Mouse (Mus musculus): ENCODE data around the gene Pdcd7. TPM values are rescaled to one million over a fixed set of nuclear protein-coding genes. Genes with fewer than 3 reads are reported as not detected.

Gene Pdcd7
- 8.9 TPM in 2 replicates for polyA plus RNA-seq (2015; fragmentation: Nextera tagmentation; extraction: Ambion mirVana)

- Histone ChIP-seq H3K4me1 (peaks cover 32% of the 10 kb centered on the region), H3K36me3 (no peaks in the 10 kb centered on the region), H3K4me3 (replicated peaks) (peak within 1 kb of the TSS; percentile 73), H3K9ac (replicated peaks) (peak within 1 kb of the TSS; percentile 94), H3K27me3 (replicated peaks) (no peaks in the 10 kb centered on the region), H3K27ac (replicated peaks) (peak within 1 kb of the TSS; percentile 95), H3K9me3 (replicated peaks) (no peaks in the 10 kb centered on the region), H3K4me2 (peak within 1 kb of the TSS; percentile 85)
- peak; percentile 97 for ATAC-seq (ENCODE audit: low FRiP score)
- WGBS, result under 1% methylated on average over 47 of the region's 59 CpGs
These were observed at the start of gene Pdcd7 for GRCm38 (mm10) chr9:65345854-65346475. TSS of gene Pdcd7 (plus strand) at chr9:65346104.

- Histone ChIP-seq H3K9ac (replicated peaks) (no peak overlapping the region), H3K4me3 (replicated peaks) (no peak overlapping the region), H3K9me3 (replicated peaks) (no peaks in the 10 kb centered on the region), H3K27me3 (replicated peaks) (no peaks in the 10 kb centered on the region), H3K4me2 (no peak overlapping the region), H3K4me1 (peaks cover 22% of the 10 kb centered on the region), H3K27ac (replicated peaks) (no peak overlapping the region), H3K36me3 (peaks cover 29% of the 10 kb centered on the region)
- no peak for ATAC-seq (ENCODE audit: low FRiP score)
- WGBS, result 97% methylated on average over 2 of the region's 2 CpGs
These were observed 48.8 kb upstream of the Pdcd7 start for GRCm38 (mm10) chr9:65297056-65297455.

- H3K36me3 ChIP-seq, result peaks cover 46% of the 10 kb centered on the region
- 90% methylated on average over 3 of the region's 3 CpGs for WGBS
These were observed 47.1 kb upstream of the Pdcd7 start for GRCm38 (mm10) chr9:65298761-65299160.

GRCm38 (mm10) chr9:65299650-65300049, 46.3 kb upstream of the Pdcd7 start:
- Histone ChIP-seq H3K4me3 (replicated peaks) (no peak overlapping the region), H3K27me3 (replicated peaks) (no peaks in the 10 kb centered on the region), H3K9ac (replicated peaks) (no peak overlapping the region), H3K36me3 (peaks cover 46% of the 10 kb centered on the region), H3K9me3 (replicated peaks) (no peaks in the 10 kb centered on the region), H3K27ac (replicated peaks) (no peak overlapping the region), H3K4me2 (no peak overlapping the region), H3K4me1 (peaks cover 13% of the 10 kb centered on the region)
- WGBS, result 96% methylated on average over 7 of the region's 7 CpGs
- ATAC-seq (ENCODE audit: low FRiP score), result no peak

More at GRCm38 (mm10) chr9:65298761-65299160, 47.1 kb upstream of the Pdcd7 start:
- no peaks in the 10 kb centered on the region for H3K9me3 ChIP-seq (replicated peaks)
- no peak overlapping the region for H3K4me2 ChIP-seq
- no peaks in the 10 kb centered on the region for H3K27me3 ChIP-seq (replicated peaks)
- H3K4me3 ChIP-seq (replicated peaks), result no peak overlapping the region
- ATAC-seq (ENCODE audit: low FRiP score), result no peak
- H3K27ac ChIP-seq (replicated peaks), result no peak overlapping the region
- H3K4me1 ChIP-seq, result peaks cover 13% of the 10 kb centered on the region
- no peak overlapping the region for H3K9ac ChIP-seq (replicated peaks)

- Histone ChIP-seq H3K9me3 (replicated peaks) (no peaks in the 10 kb centered on the region), H3K36me3 (peaks cover 54% of the 10 kb centered on the region), H3K4me3 (replicated peaks) (no peak overlapping the region), H3K9ac (replicated peaks) (no peak overlapping the region), H3K27ac (replicated peaks) (no peak overlapping the region), H3K4me2 (no peak overlapping the region), H3K27me3 (replicated peaks) (no peaks in the 10 kb centered on the region), H3K4me1 (no peaks in the 10 kb centered on the region)
- ATAC-seq (ENCODE audit: low FRiP score), result no peak
- 97% methylated on average over 4 of the region's 4 CpGs for WGBS
These were observed 43.4 kb upstream of the Pdcd7 start for GRCm38 (mm10) chr9:65302327-65302983.

GRCm38 (mm10) chr9:65303586-65303985, 42.3 kb upstream of the Pdcd7 start:
- peaks cover 61% of the 10 kb centered on the region for H3K36me3 ChIP-seq
- 97% methylated on average over 4 of the region's 4 CpGs for WGBS
- H3K27me3 ChIP-seq (replicated peaks), result no peaks in the 10 kb centered on the region
- H3K9ac ChIP-seq (replicated peaks), result no peak overlapping the region
- no peaks in the 10 kb centered on the region for H3K4me1 ChIP-seq
- no peaks in the 10 kb centered on the region for H3K9me3 ChIP-seq (replicated peaks)
- no peak overlapping the region for H3K27ac ChIP-seq (replicated peaks)
- no peak overlapping the region for H3K4me2 ChIP-seq
- no peak for ATAC-seq (ENCODE audit: low FRiP score)
- H3K4me3 ChIP-seq (replicated peaks), result no peak overlapping the region

GRCm38 (mm10) chr9:65304300-65304699, 41.6 kb upstream of the Pdcd7 start:
- no peaks in the 10 kb centered on the region for H3K4me1 ChIP-seq
- H3K4me3 ChIP-seq (replicated peaks), result no peak overlapping the region
- 85% methylated on average over 4 of the region's 4 CpGs for WGBS
- no peaks in the 10 kb centered on the region for H3K27me3 ChIP-seq (replicated peaks)
- peaks cover 65% of the 10 kb centered on the region for H3K36me3 ChIP-seq
- H3K27ac ChIP-seq (replicated peaks), result no peak overlapping the region
- H3K4me2 ChIP-seq, result no peak overlapping the region
- H3K9me3 ChIP-seq (replicated peaks), result no peaks in the 10 kb centered on the region
- H3K9ac ChIP-seq (replicated peaks), result no peak overlapping the region
- no peak for ATAC-seq (ENCODE audit: low FRiP score)

- ATAC-seq (ENCODE audit: low FRiP score), result no peak
- Histone ChIP-seq H3K36me3 (peaks cover 56% of the 10 kb centered on the region), H3K9ac (replicated peaks) (no peak overlapping the region), H3K4me3 (replicated peaks) (no peak overlapping the region), H3K9me3 (replicated peaks) (no peaks in the 10 kb centered on the region), H3K27ac (replicated peaks) (no peak overlapping the region), H3K4me2 (no peak overlapping the region), H3K27me3 (replicated peaks) (no peaks in the 10 kb centered on the region), H3K4me1 (no peaks in the 10 kb centered on the region)
- WGBS, result 95% methylated on average over 2 of the region's 2 CpGs
These were observed 39.2 kb upstream of the Pdcd7 start for GRCm38 (mm10) chr9:65306672-65307071.

- H3K27ac ChIP-seq (replicated peaks), result no peak overlapping the region
- H3K4me3 ChIP-seq (replicated peaks), result no peak overlapping the region
- H3K27me3 ChIP-seq (replicated peaks), result no peaks in the 10 kb centered on the region
- no peak overlapping the region for H3K9ac ChIP-seq (replicated peaks)
- no peaks in the 10 kb centered on the region for H3K9me3 ChIP-seq (replicated peaks)
- no peak for ATAC-seq (ENCODE audit: low FRiP score)
- 85% methylated on average over 1 of the region's 1 CpGs for WGBS
- H3K4me1 ChIP-seq, result no peaks in the 10 kb centered on the region
- no peak overlapping the region for H3K4me2 ChIP-seq
- peaks cover 56% of the 10 kb centered on the region for H3K36me3 ChIP-seq
These were observed 37.9 kb upstream of the Pdcd7 start for GRCm38 (mm10) chr9:65308011-65308410.

- peaks cover 58% of the 10 kb centered on the region for H3K36me3 ChIP-seq
- ATAC-seq (ENCODE audit: low FRiP score), result no peak
- WGBS, result 98% methylated on average over 4 of the region's 4 CpGs
These were observed 33.1 kb upstream of the Pdcd7 start for GRCm38 (mm10) chr9:65312669-65313357.

GRCm38 (mm10) chr9:65313846-65314245, 32.1 kb upstream of the Pdcd7 start:
- Histone ChIP-seq H3K36me3 (peaks cover 57% of the 10 kb centered on the region), H3K4me1 (no peaks in the 10 kb centered on the region), H3K4me3 (replicated peaks) (no peak overlapping the region), H3K4me2 (no peak overlapping the region), H3K27me3 (replicated peaks) (no peaks in the 10 kb centered on the region), H3K27ac (replicated peaks) (no peak overlapping the region), H3K9me3 (replicated peaks) (no peaks in the 10 kb centered on the region), H3K9ac (replicated peaks) (no peak overlapping the region)
- ATAC-seq (ENCODE audit: low FRiP score), result no peak
- 95% methylated on average over 1 of the region's 1 CpGs for WGBS

More at GRCm38 (mm10) chr9:65312669-65313357, 33.1 kb upstream of the Pdcd7 start:
- H3K9me3 ChIP-seq (replicated peaks), result no peaks in the 10 kb centered on the region
- H3K4me1 ChIP-seq, result no peaks in the 10 kb centered on the region
- no peak overlapping the region for H3K4me3 ChIP-seq (replicated peaks)
- no peak overlapping the region for H3K9ac ChIP-seq (replicated peaks)
- H3K4me2 ChIP-seq, result no peak overlapping the region
- H3K27me3 ChIP-seq (replicated peaks), result no peaks in the 10 kb centered on the region
- H3K27ac ChIP-seq (replicated peaks), result no peak overlapping the region
